Mouse (Mus musculus) heart, postnatal 25 days (tissue): ENCODE measurements around the gene Aire. TPM values are rescaled to one million over a fixed set of nuclear protein-coding genes. Genes with fewer than 3 reads are reported as not detected.

ENCODE experiments used
- DNase-seq: peaks from one replicate; pipeline ENCODE4 v3.0.0; 2022; ENCODE audit warnings: low spot score
- intact Hi-C: fragments of 180-260 bp; cut with DNase I; formaldehyde crosslinking; loops from one replicate; pipeline ENCODE4 v1.15.1; 2025
- total RNA-seq, 2 experiments: library from RNA; stranded (reverse); gene quantifications; 2 replicates each; pipeline ENCODE4 v1.2.3; 2021

The Aire gene
- total RNA-seq: not detected

DNA sequence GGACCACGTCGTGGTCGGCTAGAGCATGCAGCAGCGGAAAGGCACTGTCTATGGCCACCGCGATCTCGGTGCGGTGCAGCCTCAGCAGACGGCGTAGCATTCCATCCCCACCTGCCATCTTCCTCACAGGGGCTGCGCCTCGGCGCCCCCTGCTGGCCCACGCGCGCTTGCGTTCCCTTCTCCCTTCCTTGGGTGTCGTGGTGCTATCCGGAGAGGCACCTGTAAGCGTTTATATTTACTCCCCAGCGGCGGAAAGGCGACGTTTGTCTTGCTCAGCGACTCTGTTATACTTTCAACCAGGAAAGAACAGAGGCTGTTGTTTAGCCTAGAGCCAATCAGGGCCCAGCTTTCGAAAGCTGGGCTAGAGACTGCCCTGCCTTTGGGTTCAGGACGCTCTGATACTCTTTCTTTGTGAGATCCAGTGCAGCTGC, at the start of gene Aire:
Gene Aire (minus strand): TSS at position 205 of the 431 bp plus-strand sequence.
- intact Hi-C loops: no loop called here
- DNase-seq: no peak

DNA sequence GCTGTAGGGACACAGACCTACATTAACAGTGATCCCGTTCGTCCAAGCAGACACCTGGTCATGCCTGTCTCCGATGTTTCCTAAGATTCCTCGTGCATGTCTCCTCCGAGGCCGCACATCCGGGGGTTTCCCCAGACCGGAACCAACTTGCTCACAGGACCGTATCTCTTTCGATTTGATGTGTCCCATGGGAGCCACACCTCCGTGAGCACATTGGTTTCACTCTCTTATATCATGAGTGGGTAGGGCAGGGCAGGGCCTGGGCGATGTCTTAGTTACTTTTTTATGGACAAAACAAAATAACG, 49.3 kb upstream of the Aire start:
- DNase-seq: no peak
- intact Hi-C loops: no loop called here

DNA sequence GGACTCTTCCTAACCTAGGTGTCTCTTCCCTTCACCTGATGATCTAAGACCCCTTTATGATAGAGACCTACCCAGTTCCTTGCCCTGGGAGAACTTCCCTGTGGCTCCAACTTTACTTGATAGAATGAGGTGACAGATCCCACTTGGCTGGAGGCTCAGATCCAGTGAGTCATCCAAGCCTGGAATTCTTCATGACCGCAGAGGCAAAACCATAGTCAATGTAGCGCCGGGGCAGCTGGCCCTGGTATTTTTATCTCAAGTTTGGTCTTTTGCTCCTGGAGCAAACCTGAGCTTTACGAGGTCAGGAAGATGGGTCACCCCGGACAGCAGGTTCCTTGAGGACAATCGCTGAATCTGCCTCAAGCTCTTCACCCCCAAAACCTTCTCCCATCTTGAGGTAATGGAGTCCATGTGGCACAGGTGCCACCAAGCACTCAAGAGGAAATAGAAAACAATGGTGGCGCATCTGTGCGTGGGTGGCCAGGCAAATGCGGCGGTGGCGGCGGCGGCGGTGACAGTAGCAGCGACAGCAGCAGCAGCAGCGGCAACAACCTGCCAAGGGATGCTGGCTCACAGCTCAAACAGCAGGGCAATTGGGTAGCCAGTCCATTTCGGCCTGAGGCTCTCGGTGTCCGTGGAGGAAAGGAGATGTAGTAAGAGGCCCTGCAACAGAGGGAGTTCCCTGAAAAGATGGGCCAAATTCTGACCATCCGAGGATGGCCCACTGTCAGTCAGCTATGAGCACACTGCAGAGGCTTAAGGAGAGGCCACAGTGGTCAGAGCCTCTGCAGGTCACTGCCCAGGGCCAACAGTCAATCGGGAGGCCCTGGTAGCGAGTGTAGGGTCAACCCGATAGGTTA, 48.7 kb upstream of the Aire start:
- intact Hi-C loops: no loop called here
- DNase-seq: no peak

DNA sequence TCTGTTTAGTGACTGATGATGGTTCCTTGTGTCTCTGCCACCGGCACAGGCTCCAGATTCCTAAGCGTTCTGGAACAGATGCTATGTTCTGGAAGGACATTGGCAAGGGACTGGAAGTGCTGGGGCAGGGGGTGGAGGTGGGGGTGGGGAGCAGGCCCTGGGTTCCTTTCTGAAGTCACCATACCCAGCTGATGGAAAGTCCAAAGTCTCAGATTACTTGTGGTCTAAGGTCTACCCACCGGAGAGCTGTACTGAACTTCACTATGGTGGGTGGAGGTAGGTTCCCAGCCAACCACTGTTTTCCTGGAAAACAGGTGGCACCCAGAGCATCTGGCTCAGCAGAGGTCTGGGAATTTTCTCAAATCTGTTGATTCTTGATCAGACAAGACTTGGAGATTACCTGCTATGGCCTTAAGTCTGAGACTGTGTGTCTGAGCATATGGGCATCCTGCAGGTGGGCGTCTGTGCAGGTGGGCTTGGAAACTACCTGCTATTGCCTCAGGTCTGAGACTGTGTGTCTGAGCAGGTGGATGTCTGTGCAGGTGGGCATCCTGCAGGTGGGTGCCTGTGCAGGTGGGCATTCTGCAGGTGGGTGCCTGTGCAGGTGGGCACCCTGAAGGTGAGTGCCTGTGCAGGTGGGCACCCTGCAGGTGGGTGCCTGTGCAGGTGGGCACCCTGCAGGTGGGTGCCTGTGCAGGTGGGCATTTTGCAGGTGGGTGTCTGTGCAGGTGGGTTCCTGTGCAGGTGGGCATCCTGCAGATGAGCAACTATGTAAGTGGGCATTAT, 47.5 kb upstream of the Aire start:
- intact Hi-C loops: no loop called here
- no peak for DNase-seq

DNA sequence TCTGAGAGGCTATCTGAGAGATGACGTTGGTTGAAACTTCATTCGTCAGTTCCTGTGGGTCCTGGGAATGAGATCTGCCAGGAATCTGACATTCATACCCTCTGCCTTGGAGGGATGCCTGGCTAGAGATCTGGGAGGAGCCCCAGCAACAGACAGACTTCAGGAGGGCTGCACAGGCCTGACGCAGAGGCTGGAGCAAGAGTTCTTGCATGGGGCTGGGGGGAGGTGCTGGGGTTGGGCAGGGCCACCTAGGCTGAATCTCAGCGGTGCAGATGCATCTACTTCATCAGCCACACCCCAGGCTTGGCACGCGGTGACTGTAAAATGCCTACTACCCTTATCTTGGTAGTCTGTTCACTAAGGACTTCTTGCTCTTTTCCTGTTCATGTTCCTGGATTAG, 46.8 kb upstream of the Aire start:
- intact Hi-C loops: no loop called here
- DNase-seq: no peak

DNA sequence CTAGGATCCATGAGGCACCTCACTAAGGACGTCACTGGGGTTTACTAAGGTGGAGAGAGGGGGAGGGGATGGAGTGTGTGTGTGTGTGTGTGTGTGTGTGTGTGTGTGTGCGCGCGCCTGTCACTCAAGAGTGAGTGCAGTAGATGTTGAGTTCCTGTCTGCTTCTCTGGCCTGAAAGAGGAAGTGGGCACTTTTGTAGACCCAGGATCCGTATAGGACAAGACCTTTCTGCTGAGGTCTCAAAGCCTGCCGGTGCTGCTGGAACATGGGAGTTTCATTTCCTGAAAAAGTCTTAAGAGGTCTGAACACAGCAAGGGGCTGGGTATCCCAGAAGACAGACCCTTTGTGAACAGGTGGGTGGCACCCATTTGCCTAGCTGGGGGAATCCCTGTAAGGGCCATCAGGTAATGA, 43.7 kb upstream of the Aire start:
- no peak for DNase-seq
- intact Hi-C loops: no loop called here

DNA sequence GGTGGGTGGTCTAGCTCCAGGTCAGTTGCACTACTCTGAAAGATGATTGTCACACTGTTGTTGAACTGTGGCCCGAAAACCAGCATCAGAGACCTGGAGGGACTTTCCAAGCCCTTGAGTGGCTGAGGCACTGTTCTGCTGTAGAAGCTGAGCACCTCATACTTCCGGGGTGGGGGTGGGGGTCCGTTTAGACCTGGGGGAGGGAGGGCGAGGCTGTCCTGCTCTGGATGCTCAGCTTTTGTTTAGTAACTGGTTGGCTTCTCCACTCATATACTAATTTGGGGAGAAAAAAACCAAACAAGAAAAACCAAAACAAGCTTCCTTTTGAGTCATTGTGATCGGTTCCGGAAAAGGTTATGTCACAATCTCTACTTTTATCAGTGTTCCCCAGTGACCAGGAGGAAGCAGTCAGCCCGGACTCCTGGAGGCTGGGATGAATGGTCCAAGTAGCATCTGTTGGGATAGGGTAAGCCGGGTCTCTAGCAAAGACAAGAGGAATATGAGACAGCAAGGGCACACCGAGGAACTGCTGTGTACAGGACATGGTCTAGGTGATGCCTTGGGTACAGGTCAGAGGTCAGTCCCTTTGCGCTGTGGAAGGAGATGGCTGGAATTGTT, 43.1 kb upstream of the Aire start:
- no peak for DNase-seq
- intact Hi-C loops: no loop called here

DNA sequence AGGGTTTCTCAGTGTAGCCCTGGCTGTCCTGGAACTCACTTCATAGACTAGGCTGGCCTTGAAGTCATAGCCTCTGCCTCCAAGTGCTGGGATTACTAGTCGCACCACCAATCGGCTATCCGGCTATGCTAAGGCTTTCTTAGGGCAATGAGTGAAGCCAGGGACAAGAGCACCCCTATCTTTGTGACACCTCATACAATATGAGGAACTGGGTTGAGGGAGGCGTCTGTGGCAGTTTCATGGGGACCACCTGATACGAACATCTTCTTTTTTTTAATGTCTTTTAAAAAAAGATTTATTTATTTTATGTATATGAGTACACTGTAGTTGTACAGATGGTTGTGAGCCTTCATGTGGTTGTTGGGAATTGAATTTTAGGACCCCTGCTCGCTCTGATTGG, 42.3 kb upstream of the Aire start:
- DNase-seq: no peak

DNA sequence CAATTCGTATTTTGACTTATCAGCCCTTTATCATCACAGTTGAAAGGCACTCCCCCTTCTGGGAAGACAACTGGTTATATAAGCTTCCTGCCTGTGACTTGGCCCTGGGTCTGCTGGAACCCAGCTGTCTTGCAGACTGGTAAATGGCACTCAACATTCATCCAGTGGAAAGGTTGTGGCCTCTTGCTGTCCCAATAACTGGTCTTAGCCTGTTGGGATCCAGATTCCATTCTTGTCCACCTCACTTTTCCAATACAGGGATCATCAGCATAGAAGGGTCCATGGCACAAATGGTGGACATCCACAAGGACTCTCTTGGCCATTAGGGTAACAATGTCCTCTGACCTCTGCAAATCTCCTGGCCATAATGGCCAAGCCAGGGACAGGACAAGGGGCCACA, 40.7 kb upstream of the Aire start:
- no peak for DNase-seq
- intact Hi-C loops: no loop called here

More for the DNA sequence above, 42.3 kb upstream of the Aire start:
- intact Hi-C loops: no loop called here

DNA sequence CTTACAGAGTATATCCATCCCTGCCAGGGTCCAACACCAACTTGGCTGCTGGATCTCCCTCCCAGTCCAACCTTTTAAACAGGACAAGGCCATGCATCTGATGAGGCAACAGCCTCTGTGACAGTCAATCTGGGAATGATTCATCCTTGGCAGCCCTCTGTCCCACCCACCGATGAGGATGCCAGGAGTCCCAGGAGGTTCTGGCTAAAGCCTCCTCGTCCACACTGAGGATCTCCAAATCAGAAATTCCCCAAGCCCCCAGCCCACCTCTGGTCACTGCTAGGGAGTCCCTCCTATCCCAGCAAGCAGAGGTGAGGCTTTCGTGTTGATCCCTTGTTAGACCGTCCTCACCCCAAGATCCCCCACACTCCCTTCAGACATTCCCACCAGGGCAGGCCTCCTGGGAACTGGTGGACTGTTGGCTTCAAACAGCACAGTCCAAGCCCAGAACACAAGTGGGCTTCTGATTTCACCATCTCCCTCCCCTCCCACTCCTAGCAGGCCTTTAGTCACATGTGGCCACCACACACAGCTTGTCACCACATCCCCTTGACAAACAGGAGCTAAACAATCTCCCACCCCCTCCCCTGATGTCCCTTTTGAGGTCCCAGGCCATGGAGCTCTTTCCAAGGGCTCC, 36.7 kb upstream of the Aire start:
- intact Hi-C loops: no loop called here
- peak; percentile 70 for DNase-seq

DNA sequence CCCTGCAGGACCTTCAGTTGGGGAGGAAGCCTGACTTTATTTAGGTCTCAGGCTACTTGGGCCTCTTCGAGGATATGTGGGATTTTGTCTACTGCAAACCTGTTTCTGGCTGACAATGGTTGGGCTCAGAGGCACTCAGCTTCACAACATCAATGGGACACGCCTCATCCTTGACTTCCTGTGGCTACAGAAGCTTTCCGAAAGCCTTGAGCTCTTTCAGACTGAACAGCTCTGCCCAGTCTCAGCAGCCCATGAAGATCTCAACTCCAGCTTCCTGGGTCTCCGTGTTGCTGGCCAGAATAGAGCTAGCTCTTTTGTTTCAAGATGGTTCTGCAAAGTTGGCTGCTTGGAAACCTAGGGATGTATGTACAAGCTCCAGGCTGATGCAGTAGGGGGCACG, 34.9 kb upstream of the Aire start:
- DNase-seq: no peak
- intact Hi-C loops: no loop called here

DNA sequence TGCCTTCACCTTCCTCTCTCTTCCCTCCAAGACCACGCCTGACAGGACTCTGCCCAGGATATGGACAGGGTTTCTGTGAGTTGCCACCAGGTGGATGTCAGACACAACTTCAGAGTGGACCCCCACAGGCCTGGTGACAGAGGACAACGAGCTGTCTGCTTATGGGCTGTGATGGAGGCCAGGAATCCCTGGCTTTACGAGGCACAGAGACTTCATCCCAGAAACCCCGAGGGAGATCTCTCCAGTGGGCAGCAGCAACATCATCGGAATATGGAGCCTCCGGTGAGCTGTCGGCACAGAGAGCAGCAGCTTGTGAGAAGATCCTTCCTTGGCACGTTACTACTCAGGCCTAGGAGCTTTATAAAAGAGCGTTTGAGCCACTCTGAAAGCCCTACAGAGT, 34.5 kb upstream of the Aire start:
- no peak for DNase-seq
- intact Hi-C loops: no loop called here

DNA sequence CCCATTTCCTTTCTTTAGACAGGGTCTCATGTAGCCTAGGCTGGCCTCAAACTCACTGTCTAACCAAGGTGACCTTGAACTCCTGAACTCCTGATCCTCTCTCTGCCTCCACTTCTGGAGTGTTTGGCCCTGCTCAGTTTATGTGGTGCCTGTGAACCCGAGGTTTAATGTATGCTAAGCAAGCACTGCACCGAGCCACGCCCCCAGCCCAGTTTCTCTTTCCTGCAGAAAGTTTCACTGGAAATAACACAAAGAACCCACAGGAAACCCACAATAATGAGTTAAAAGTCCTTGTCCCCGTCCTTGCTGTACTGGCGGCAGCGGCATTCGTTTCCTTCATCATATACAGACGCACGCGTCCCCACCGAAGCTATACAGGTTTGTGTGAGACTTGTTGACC, 31.6 kb upstream of the Aire start:
- intact Hi-C loops: no loop called here
- DNase-seq: no peak

DNA sequence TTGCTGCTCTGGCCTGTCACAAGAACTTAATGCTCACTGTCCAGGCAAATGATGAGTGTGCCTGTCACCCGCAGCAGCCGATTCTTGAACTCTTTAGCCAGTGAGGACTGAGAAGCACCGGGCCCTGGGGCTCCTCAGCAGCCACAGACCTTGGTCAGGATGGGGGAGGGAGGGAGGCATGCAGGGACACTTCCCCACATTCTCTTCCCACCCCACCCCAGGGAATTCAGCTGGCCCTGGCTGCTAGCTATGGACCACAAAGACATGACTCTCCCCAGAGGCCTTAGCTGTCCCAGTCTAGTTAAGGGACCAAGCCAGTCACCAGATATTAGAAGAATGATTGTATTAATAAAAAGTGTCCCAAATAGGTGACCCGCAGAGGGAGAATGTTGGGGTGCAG, 30.7 kb upstream of the Aire start:
- intact Hi-C loops: no loop called here
- no peak for DNase-seq

DNA sequence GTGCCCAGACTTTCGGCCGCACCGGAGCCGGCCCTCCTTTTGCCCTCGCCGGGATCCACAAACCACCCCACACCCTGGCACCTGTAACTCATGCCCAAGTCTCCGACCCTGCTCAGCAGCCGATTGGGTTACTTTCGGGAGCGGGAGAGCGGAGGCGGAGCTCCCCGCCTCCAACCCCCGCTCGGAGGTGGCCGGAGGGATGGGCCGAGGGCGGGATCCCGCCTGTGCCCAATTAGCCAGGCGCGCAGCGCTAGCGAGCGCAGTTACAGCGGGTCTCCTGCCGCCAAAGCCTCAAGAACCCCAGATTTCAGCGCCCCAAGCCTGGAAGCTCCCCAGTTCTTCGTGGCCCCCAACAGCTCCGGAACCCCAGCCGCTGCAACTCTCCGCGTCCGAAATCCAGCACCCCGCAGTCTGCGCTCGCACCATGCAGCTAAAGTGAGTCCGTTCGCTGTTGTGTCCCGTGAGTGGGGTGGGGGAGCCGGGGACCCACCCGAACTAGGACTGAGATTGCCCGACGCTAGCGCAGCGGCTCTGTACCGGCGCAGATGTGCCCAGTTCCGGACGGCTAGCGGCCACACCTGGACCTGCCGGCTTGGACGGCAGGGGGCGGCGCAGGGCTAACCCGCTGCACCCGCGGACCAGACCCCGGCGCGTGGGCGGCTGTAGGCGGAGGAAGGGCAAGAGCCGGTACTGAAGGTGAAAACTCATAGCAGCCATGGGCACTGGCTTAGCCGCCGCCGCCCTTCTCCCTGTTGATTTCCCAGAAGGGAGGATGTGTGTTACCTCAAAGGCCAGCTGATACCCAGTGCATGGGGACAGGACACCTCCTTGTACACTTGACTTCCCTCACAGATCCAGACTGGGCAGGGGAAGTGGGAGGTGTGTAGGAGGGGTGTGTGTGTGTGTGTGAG, 25.9 kb upstream of the Aire start, which contains the start of gene Icosl:
Gene Icosl (plus strand): TSS at position 202 of the 911 bp plus-strand sequence.
- intact Hi-C loops: loop anchor here (2.0 kb wide), 1 partner anchor 91 kb away; no protein-coding TSS in a partner anchor

DNA sequence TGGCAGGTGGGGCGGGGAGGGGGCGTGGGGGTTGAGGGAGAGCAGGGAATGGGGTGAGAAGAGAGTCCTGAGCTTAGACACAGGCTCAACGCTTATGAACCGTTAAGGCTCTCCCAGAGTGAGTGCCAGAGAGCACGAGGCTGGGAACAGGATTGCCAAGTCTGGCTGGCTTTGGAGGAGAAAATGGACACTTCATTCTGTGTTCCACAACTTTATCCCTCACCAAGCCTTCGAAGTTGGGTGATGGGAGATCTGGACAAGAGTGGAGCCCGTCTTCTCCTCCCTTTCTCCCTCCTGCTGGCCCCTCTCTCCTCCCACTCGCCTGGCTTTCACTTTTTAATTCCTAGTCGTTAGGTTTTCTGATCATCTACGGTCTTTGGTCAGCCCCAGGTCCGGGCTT, 25.1 kb upstream of the Aire start:
- intact Hi-C loops: loop anchor here (2.0 kb wide), 1 partner anchor 92 kb away; no protein-coding TSS in a partner anchor
- no peak for DNase-seq

More for the DNA sequence above, 25.9 kb upstream of the Aire start, which contains the start of gene Icosl:
- DNase-seq: peak; percentile 75

DNA sequence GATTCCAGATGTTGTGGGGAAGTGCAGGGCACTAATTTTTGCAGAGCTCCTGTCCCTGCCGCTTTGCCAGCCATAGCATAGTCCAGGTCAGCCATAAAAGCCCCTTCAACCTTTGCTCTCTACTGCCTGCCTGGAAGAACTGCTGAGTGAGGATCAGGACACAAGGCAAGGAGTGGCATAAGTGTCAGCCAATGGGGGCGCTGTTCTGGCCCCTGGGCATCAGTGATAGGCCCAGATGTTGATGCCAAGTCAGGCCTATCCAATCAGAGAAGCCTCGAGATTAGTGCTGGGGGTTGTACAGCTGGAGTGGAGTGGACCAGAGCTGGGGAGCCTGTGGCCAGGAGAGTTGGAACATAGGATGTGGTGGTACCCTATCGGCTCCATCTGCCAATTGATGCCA, 23.8 kb upstream of the Aire start:
- no peak for DNase-seq
- intact Hi-C loops: no loop called here

DNA sequence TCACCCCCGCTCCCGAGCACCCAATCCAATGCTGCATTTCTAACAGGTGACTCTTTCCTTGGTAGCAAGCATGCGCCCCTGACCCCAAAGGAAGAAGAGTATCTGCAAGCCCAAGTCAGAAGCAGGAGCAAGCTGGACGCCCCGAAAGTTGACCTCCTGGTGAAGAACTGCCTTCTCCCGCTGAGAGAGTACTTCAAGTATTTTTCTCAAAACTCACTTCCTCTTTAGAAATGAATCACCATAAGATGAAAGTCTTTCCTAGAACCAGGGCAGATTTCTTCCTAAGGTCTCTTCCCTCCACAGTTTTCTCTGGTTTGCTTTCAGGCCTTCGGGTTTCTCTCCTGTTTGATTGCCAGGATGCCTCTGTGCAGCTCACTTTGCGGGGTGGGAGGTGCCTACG, 19.7 kb upstream of the Aire start:
- DNase-seq: no peak
- intact Hi-C loops: no loop called here

DNA sequence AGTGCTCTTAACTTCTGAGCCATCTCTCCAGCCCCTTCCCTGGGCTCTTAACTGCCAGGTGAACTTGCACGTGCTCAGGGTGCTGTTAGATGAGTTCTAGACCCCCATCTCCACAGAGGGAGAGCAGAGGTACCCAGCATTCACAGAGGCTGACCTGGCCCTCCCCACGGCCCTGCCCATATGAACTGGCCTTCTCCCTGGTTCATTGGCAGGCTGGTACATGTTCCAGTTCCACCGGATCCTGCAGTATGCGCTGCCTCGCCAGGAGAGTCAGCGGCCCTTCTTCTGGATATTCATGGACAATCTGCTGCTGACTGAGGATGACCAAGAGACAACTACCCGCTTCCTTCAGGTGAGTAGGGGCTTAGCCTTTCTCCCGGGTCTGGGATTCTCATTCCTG, 13.6 kb upstream of the Aire start:
- intact Hi-C loops: no loop called here
- no peak for DNase-seq
